16 mouse cellular contexts compared by ENCODE assay signal in genomic region chr1:156657523-156657922, GRCm38 (mm10). TPM values are rescaled to one million over a fixed set of nuclear protein-coding genes. Genes with fewer than 3 reads are reported as not detected.
DNase-seq lines count a peak whose midpoint lies in the region; ATAC-seq and TF ChIP-seq lines count a peak whose summit lies in the region.
"Had no signal": no experiment of that assay in that cellular context is flagged by ENCODE, and none has a peak within 500 bp of the region (broad histone marks: within the 10 kb centered on the region; RNA-seq: fewer than 3 reads in every experiment).

No protein-coding gene starts in this region.

- TF ChIP-seq EP300 in liver, postnatal 0 days (IDR thresholded peaks at IDR 0.05; ENCODE audit: low read depth): peak; percentile 90

- peak; percentile 19 for DNase-seq in kidney, adult 9 months
- no peak for DNase-seq in kidney, adult 18-20 months
- peak; percentile 26 to 36 for DNase-seq in kidney, postnatal 36 days
- DNase-seq in liver, postnatal 0 days: peak; percentile 69
- DNase-seq in left cerebral cortex, adult 18-20 months (ENCODE audit: low spot score in 2 of 2): no peak
- DNase-seq in right cerebral cortex, postnatal 25 days: no peak
- DNase-seq: adrenal gland, postnatal 25 days; cerebellum, adult 9-11 months; gastrocnemius, postnatal 10 days; heart, adult 2 months; lung, adult 18-20 months; right cerebral cortex, postnatal 4 days had no signal

- H3K4me2 ChIP-seq in intestine, embryonic 15.5 days (replicated peaks): no peak overlapping the region
- H3K4me2 ChIP-seq in liver, postnatal 0 days (ENCODE audit: low read depth, low read length): no peak overlapping the region
- H3K4me2 ChIP-seq: embryonic facial prominence, embryonic 15.5 days; neural tube, embryonic 12.5 days had no signal

- H3K9me3 ChIP-seq in intestine, embryonic 15.5 days: no peaks in the 10 kb centered on the region
- H3K9me3 ChIP-seq in liver, postnatal 0 days (ENCODE audit: low read length): no peaks in the 10 kb centered on the region
- H3K9me3 ChIP-seq: embryonic facial prominence, embryonic 15.5 days; neural tube, embryonic 12.5 days had no signal

- H3K27ac ChIP-seq in intestine, embryonic 15.5 days: no peak overlapping the region
- peak overlapping the region; percentile 84 for H3K27ac ChIP-seq in liver, postnatal 0 days (ENCODE audit: low read depth)
- H3K27ac ChIP-seq: embryonic facial prominence, embryonic 15.5 days; heart, adult 2 months; neural tube, embryonic 12.5 days had no signal

- 79% methylated on average over 4 of the region's 4 CpGs for WGBS in intestine, embryonic 15.5 days
- 57% methylated on average over 4 of the region's 4 CpGs for WGBS in liver, postnatal 0 days (ENCODE audit: insufficient replicate concordance)

- no peak overlapping the region for H3K9ac ChIP-seq in intestine, embryonic 15.5 days
- no peak overlapping the region for H3K9ac ChIP-seq in liver, postnatal 0 days (replicated peaks)
- H3K9ac ChIP-seq: embryonic facial prominence, embryonic 15.5 days; neural tube, embryonic 12.5 days had no signal

- no peaks in the 10 kb centered on the region for H3K27me3 ChIP-seq in intestine, embryonic 15.5 days (replicated peaks)
- H3K27me3 ChIP-seq in liver, postnatal 0 days (ENCODE audit: insufficient read depth, low read length): no peaks in the 10 kb centered on the region
- H3K27me3 ChIP-seq: embryonic facial prominence, embryonic 15.5 days; neural tube, embryonic 12.5 days had no signal

- H3K4me1 ChIP-seq in intestine, embryonic 15.5 days (replicated peaks): 0 out of 2 replicates have a peak, but pooled peaks cover 4% of the 10 kb centered on the region
- peaks cover 17% of the 10 kb centered on the region for H3K4me1 ChIP-seq in liver, postnatal 0 days (ENCODE audit: insufficient read depth)
- H3K4me1 ChIP-seq: neural tube, embryonic 12.5 days had no signal

- no peak overlapping the region for H3K4me3 ChIP-seq in intestine, embryonic 15.5 days (replicated peaks)
- H3K4me3 ChIP-seq in liver, postnatal 0 days (ENCODE audit: low read depth, low read length): no peak overlapping the region
- H3K4me3 ChIP-seq: embryonic facial prominence, embryonic 15.5 days; heart, adult 2 months; neural tube, embryonic 12.5 days had no signal

- TF ChIP-seq CTCF in liver, postnatal 0 days (IDR thresholded peaks at IDR 0.05; ENCODE audit: low read depth): no peak; the same call in 1 of the 2 replicates

- H3K36me3 ChIP-seq in intestine, embryonic 15.5 days: no peaks in the 10 kb centered on the region
- H3K36me3 ChIP-seq in liver, postnatal 0 days (replicated peaks; ENCODE audit: insufficient read depth, low read length): peaks cover 10% of the 10 kb centered on the region; the same call in 1 of the 2 replicates

- 0 out of 2 replicates have a peak, but pooled peaks have one; percentile 30 for ATAC-seq in intestine, embryonic 15.5 days
- ATAC-seq in liver, postnatal 0 days: peak; percentile 85
- ATAC-seq: midbrain, embryonic 16.5 days had no signal

RNA-seq across cellular contexts. Expression of gene Tor3a, which starts 16.6 kb away (rescaled TPM):
- 5.4 and 5.6 TPM in 2 replicates for polyA plus RNA-seq in intestine, embryonic 15.5 days (2015; fragmentation: Nextera tagmentation; extraction: Ambion mirVana)
- polyA plus RNA-seq in liver, postnatal 0 days (2015; fragmentation: Nextera tagmentation; extraction: Ambion mirVana): 12.4 and 19.4 TPM in 2 replicates
- 1 to 10 TPM; 6.3 to 7.5 TPM for total RNA-seq in left cerebral cortex, adult 18-20 months (2021)

Comparison
In these comparisons a context has a peak if more than half of its experiments do, and no peak if none do; other contexts are left out.
1. DNase-seq: peak in kidney, adult 9 months (single experiment), kidney, postnatal 36 days (2 of 2) and liver, postnatal 0 days (single experiment); none in kidney, adult 18-20 months (single experiment), left cerebral cortex, adult 18-20 months (0 of 2) and right cerebral cortex, postnatal 25 days (single experiment).